Mouse (Mus musculus) heart, postnatal 0 days (tissue): ENCODE measurements at regions not wholly inside any gene's neighbourhood (a gene's known extent, or its start where the extent isn't known, plus 50 kb on each side); places are given as distances from the start of the nearest gene placed in this dataset.

ENCODE experiments used
- CTCF ChIP-seq: IDR thresholded peaks from 2 replicates; pipeline ENCODE4 v1.5.1; 2016; ENCODE audit warnings: antibody characterized with exemption, control low read depth, low read depth
- EP300 ChIP-seq: IDR thresholded peaks from 2 replicates; pipeline ENCODE4 v1.6.1; 2016; ENCODE audit warnings: antibody characterized with exemption, low read depth

DNA sequence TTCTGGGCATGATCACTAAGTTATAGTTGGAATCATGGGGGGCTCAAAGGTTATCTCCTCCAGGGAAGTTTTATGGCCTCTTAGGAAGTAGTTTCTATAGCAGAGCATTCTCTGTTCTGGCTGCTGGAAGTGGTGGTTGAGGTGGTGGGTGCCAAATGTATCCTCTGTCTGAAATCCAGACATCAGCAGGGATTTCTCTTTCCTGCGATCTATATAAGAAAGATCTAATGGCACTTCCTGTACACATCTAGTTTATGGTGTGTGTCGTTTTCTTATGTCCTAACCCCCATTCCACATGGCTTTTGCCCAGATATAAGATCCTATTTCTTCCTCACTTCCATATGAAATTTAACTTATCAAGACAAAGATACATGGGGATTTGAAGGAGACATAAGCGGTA, 300.1 kb upstream of the Frg1 start:
- TF ChIP-seq CTCF = no peak
- no peak for TF ChIP-seq EP300
